Mouse (Mus musculus) cortical plate, adult 2 months (tissue): Measurements from ENCODE around the gene Fscn1.

Experiments used
- CTCF ChIP-seq: fragments of 200-500 bp; IDR thresholded peaks from 2 replicates; pipeline ENCODE4 v1.5.1; 2011; ENCODE audit warnings: mild to moderate bottlenecking, control low read depth, low read length; ENCODE audit not compliant: insufficient read depth; ENCODE audit errors: extremely low read depth
- POLR2A ChIP-seq: fragments of 200-500 bp; IDR thresholded peaks from 2 replicates; pipeline ENCODE4 v1.6.1; 2011; ENCODE audit warnings: mild to moderate bottlenecking, low read length, control low read depth; ENCODE audit not compliant: insufficient read depth; ENCODE audit errors: extremely low read depth

DNA sequence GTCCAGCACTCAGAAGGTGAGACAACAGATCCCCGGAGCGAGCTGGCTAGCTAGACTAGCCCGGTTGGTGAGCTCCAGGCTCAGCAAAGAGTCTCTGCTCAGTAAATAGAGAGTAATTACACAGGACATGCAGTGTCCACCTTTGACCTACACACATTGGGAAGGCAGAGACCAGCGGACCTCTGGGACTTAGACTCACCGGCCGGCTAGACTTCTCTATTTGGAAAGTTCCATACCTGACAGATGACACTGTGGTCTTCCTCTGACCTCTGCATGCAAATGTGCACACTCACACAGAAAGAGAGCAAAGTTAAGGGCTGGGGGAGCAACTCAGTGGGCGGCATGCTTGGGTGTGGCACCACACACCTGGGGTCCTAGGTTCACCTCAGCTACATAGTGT lies 12.7 kb upstream of the Fscn1 start:
- TF ChIP-seq POLR2A (no peak), CTCF (no peak)
